Mouse (Mus musculus): ENCODE results near the gene Iqce. TPM values are rescaled to one million over a fixed set of nuclear protein-coding genes. Genes with fewer than 3 reads are reported as not detected.
"Not testable (repeated sequence)": the region's sequence is repeated elsewhere in the genome, so short reads cannot be mapped to it uniquely, and the experiment has no call there.

Iqce gene
- total and polyA plus RNA-seq, 3 experiments = 2.2 to 11.2 (median 5.3) TPM

DNA sequence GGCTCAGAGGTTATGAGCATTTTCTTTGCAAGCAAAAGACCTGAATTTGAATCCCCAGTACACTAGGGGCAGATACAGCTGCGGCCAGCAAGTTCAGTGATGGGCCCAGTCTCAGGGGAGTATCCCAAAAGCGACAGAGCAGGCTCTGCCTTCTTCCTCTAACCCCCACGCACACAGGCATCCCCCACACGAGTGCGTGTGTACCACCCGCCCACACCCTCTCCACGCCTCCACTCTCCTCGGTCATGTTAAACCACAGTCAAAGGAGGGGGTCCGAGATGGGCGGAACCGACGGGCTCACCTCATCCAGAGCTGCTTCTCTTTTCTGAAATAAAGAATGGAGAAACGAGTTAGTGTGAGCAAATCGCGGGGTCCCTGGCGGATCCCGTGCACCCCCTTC lies 28.1 kb downstream of the Iqce start:
- in situ Hi-C loops (cut with MboI; ENCODE audit: low pct_ligation_motif_present, low pct_unique_long_range_greater_than_20kb, low sequenced_read_pairs) = no loop called here
- DNase-seq (ENCODE audit: extremely low read depth) = no peak
- dilution Hi-C loops (cut with MboI; ENCODE audit: extremely low pct_ligation_motif_present, extremely low pct_unique_long_range_greater_than_20kb, low sequenced_read_pairs) = no loop called here
- H3K4me2 ChIP-seq (ENCODE audit: insufficient read depth, low read depth, poor library complexity, severe bottlenecking) = no peak overlapping the region
- no peak overlapping the region for H3K9ac ChIP-seq (ENCODE audit: insufficient read depth, low read depth)
- H3K4me3 ChIP-seq (replicated peaks in 1 of 3; ENCODE audit: low read depth in 2 of 3, low read length in 2 of 3, poor library complexity in 1 of 3) = no peak overlapping the region
- H3K36me3 ChIP-seq (replicated peaks in 1 of 2; ENCODE audit: control insufficient read depth in 1 of 2, insufficient read depth in 1 of 2, low read length in 1 of 2) = peaks cover 25 to 70% of the 10 kb centered on the region in 2 experiments
- no peak for TF ChIP-seq GABPA (IDR thresholded peaks at IDR 0.05; ENCODE audit: insufficient replicate concordance, low read depth, low read length)
- TF ChIP-seq ZNF384 (IDR thresholded peaks at IDR 0.05; ENCODE audit: low read depth, low read length) = no peak
- TF ChIP-seq NRF1 (IDR thresholded peaks at IDR 0.05; ENCODE audit: low read depth, low read length) = no peak
- no peak for TF ChIP-seq RAD21 (IDR thresholded peaks at IDR 0.05; ENCODE audit: low read depth, low read length)
- TF ChIP-seq NELFE (IDR thresholded peaks at IDR 0.05; ENCODE audit: low read depth, low read length) = no peak
- no peak for TF ChIP-seq BHLHE40 (IDR thresholded peaks at IDR 0.05; ENCODE audit: low read depth, low read length)
- no peak for TF ChIP-seq KAT2A (IDR thresholded peaks at IDR 0.05; ENCODE audit: insufficient replicate concordance, low read length)
- no peak for TF ChIP-seq MAX (IDR thresholded peaks at IDR 0.05; ENCODE audit: low read length)
- TF ChIP-seq TCF12 (IDR thresholded peaks at IDR 0.05; ENCODE audit: low read depth, low read length) = no peak
- TF ChIP-seq JUN (IDR thresholded peaks at IDR 0.05; ENCODE audit: insufficient read depth, low read depth, low read length) = no peak
- TF ChIP-seq EP300 (IDR thresholded peaks at IDR 0.05; ENCODE audit: low read length) = no peak
- no peak for TF ChIP-seq MEF2A (IDR thresholded peaks at IDR 0.05; ENCODE audit: borderline replicate concordance, low read depth, low read length)
- no peak for TF ChIP-seq SMC3 (IDR thresholded peaks at IDR 0.05; ENCODE audit: low read depth, low read length)
- TF ChIP-seq IRF4 (IDR thresholded peaks at IDR 0.05; ENCODE audit: low read depth, low read length) = no peak
- no peak for TF ChIP-seq ZMIZ1 (IDR thresholded peaks at IDR 0.05; ENCODE audit: low read depth, low read length)
- no peak for TF ChIP-seq ZC3H11A (IDR thresholded peaks at IDR 0.05; ENCODE audit: low read depth, low read length)
- TF ChIP-seq RCOR1 (conservative IDR thresholded peaks at IDR 0.05; ENCODE audit: low read depth, low read length) = no peak
- peaks cover 6% of the 10 kb centered on the region for H3K9me3 ChIP-seq (replicated peaks; ENCODE audit: low read length)
- no peak overlapping the region for H3K27ac ChIP-seq (ENCODE audit: insufficient read depth, low read depth)
- H3K27me3 ChIP-seq (replicated peaks) = no peaks in the 10 kb centered on the region
- no peaks in the 10 kb centered on the region for H3K79me2 ChIP-seq (replicated peaks; ENCODE audit: control insufficient read depth, extremely low read depth, insufficient read depth, poor library complexity, severe bottlenecking)
- peaks cover 0 to 33% of the 10 kb centered on the region in 2 experiments; a peak in 2 of 4 replicates for H3K4me1 ChIP-seq (ENCODE audit: control insufficient read depth in 1 of 2, insufficient read depth in 2 of 2)

DNA sequence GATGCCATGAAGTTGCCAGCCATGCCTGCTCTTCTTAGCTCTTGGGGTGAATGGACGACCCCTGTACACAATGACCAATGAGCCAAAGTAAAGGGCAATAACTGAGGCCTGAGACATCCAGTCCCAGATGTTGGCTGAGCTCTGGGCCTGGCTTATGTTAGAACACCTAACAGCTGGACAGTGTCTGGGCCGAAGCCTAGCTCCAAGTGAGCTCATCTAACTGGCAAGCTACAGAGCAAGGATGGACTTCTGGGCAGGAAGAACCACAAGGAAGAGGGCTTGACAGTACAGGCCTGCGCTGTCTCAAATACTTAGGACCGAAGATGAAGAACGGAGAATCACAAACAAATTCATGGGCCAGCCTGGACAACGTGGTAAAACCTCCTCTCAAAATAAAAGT lies 29.6 kb downstream of the Iqce start:
- Histone ChIP-seq H3K36me3 (replicated peaks in 1 of 2; ENCODE audit: control insufficient read depth in 1 of 2, insufficient read depth in 1 of 2, low read length in 1 of 2) (peaks cover 30 to 65% of the 10 kb centered on the region in 2 experiments), H3K4me1 (ENCODE audit: control insufficient read depth in 1 of 2, insufficient read depth in 2 of 2) (peaks cover 0 to 30% of the 10 kb centered on the region in 2 experiments; a peak in 2 of 4 replicates), H3K9me3 (replicated peaks; ENCODE audit: low read length) (peaks cover 11% of the 10 kb centered on the region)
- H3K27ac ChIP-seq (ENCODE audit: insufficient read depth, low read depth); dilution Hi-C loops (cut with MboI; ENCODE audit: extremely low pct_ligation_motif_present, extremely low pct_unique_long_range_greater_than_20kb, low sequenced_read_pairs); H3K79me2 ChIP-seq (replicated peaks; ENCODE audit: control insufficient read depth, extremely low read depth, insufficient read depth, poor library complexity, severe bottlenecking); H3K4me2 ChIP-seq (ENCODE audit: insufficient read depth, low read depth, poor library complexity, severe bottlenecking); in situ Hi-C loops (cut with MboI; ENCODE audit: low pct_ligation_motif_present, low pct_unique_long_range_greater_than_20kb, low sequenced_read_pairs); H3K9ac ChIP-seq (ENCODE audit: insufficient read depth, low read depth); H3K4me3 ChIP-seq (replicated peaks in 1 of 3; ENCODE audit: low read depth in 2 of 3, low read length in 2 of 3, poor library complexity in 1 of 3); H3K27me3 ChIP-seq (replicated peaks); DNase-seq (ENCODE audit: extremely low read depth): not testable (repeated sequence)
